Mouse (Mus musculus) regulatory T cell (primary cell): ENCODE data around the gene Bclaf3.

ENCODE experiments used
- in situ Hi-C: fragments of 300-600 bp; cut with MboI, MseI; formaldehyde crosslinking; loops from one replicate; pipeline ENCODE4 v1.15.1; 2025; ENCODE audit warnings: high pct_unique_total_duplicates

Gene Bclaf3

GRCm38 (mm10) chrX:159626907-159627587, 100.6 kb downstream of the Bclaf3 start, which contains the start of gene Sh3kbp1:
Sh3kbp1 (plus strand) TSS chrX:159627272.
- in situ Hi-C loops = loop anchor here (5.0 kb wide), 2 partner anchors 95 to 335 kb away; no protein-coding TSS in a partner anchor

GRCm38 (mm10) chrX:159627588-159628566, 101.4 kb downstream of the Bclaf3 start:
- in situ Hi-C loops = loop anchor here (5.0 kb wide), 2 partner anchors 94 to 334 kb away; no protein-coding TSS in a partner anchor

- in situ Hi-C loops = loop anchor here (5.0 kb wide), 2 partner anchors 94 to 334 kb away; no protein-coding TSS in a partner anchor
Observed at GRCm38 (mm10) chrX:159628629-159629028, 102.1 kb downstream of the Bclaf3 start.

- in situ Hi-C loops = loop anchor here (5.0 kb wide), 2 partner anchors 93 to 333 kb away; no protein-coding TSS in a partner anchor
Observed at GRCm38 (mm10) chrX:159629203-159629602, 102.7 kb downstream of the Bclaf3 start.

GRCm38 (mm10) chrX:159638500-159639227, 112.2 kb downstream of the Bclaf3 start:
- in situ Hi-C loops = no loop called here

GRCm38 (mm10) chrX:159639991-159640390, 113.5 kb downstream of the Bclaf3 start:
- in situ Hi-C loops = no loop called here
